Mouse (Mus musculus): ENCODE measurements at regions not wholly inside any gene's neighbourhood (a gene's known extent, or its start where the extent isn't known, plus 50 kb on each side); places are given as distances from the start of the nearest gene placed in this dataset.

DNA sequence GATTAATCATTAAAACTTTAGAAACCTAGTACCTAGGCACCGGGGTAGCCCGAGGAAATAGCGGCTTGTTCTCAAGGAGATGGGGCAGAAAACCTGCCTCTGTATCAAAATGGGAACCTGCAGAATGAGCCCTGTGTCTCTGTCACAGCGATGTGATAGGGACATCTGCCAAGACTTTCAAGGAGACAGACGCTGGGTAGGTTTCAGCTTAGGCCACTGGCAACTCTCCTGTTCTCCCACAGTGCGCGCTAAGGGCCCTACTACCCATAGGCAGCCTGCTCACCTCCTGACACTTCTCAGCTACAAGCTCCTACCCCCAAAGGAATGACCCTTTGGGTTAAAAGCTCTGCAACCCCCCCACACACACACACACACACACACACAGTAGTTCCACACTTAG lies 396.4 kb downstream of the Sox9 start:
- DNase-seq (ENCODE audit: low spot score in 2 of 2): no peak

DNA sequence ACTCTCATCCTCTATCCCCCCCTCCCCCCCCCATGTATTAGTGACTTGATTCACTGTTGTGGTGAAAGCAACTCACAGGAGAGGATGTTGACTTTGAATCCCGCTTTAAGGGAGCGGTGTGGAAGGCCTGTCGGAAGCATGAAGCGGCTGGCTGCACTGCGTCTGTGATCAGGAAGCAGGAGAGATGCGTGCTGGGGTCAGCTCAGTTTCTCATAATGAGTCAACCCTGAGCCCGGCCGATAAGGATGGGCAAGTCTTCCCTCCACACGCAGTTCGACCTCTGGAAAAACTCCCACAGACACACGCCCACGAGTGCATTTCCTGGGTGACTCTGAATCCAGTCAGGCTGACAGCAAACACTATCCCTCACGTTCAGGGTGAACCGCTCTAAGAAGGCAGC lies 398.0 kb downstream of the Sox9 start:
- DNase-seq (ENCODE audit: low spot score in 2 of 2): no peak

DNA sequence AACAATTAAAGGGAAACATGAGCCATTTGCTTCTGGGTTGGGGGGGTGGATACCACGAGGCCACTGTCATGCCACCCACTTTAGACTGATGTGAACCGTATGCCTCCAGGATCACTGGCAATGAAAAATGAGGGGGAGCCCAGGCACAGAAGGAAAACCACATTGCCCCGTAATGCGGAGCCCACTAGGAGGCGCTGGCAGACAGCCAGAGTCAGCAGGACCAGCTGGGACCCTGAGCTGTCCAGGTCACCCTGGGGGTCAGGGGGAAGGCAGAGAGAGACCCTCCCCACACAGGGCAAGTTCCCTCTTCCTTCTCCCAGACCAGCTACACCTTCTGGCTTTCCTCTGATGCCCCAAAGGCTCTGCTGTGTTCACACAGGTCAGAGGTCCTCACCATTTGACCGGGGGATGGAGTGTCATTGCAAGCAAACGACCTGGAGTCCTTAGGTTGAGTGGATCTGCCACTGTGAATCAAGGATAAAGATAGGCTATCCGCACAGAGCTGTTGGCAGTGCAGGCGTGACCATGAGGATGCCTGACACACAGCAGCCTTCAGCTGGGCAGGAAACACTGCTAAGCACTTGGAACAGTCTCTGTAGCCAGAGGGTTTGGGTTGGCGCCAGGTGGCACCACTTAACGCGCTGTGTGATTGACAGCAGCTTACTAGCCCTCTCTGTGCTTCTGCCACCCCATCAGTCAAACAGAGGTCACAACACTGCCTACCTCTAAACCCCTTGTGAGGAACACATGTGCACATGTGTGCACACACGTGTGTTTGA lies 400.2 kb downstream of the Sox9 start:
- DNase-seq (ENCODE audit: low spot score in 2 of 2): no peak

DNA sequence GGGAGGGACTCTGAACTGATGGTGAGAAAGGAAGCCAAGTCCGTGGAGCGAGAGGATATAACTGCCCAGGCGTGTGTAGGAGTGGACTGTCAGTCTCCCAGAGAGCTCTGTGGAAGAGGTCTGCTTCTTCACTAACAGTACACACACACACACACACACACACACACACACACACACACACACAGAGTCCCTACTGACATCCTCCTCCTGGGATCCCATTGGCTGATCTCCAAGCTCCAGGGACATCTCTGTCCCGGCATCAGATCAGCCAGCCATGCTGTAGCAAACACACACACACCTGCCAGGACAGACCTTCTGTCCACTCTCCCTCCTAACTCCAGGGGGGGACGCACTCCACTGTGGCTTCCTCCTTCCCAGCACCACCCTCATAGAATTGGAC lies 401.5 kb downstream of the Sox9 start:
- DNase-seq (ENCODE audit: low spot score in 2 of 2): no peak

DNA sequence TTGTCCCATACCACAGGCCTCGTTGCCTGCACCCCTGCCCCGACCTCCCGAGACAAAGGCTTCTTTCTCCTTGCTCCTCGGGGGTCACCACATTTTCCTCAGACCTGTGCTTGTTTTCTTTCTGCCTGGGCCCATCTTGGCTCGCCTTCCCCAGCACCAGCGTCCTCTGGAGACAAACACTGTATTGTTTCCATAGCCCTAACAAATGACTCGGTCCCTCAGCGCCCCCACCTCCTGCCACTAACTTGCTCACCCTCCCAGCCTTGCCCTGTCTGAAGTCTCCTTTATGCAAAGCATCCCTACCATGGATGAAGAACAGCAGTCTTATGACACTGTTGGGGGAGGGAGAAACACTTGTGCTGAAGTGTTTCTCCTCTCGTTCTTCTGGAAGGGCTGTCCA lies 402.1 kb downstream of the Sox9 start:
- no peak for DNase-seq (ENCODE audit: low spot score in 2 of 2)

DNA sequence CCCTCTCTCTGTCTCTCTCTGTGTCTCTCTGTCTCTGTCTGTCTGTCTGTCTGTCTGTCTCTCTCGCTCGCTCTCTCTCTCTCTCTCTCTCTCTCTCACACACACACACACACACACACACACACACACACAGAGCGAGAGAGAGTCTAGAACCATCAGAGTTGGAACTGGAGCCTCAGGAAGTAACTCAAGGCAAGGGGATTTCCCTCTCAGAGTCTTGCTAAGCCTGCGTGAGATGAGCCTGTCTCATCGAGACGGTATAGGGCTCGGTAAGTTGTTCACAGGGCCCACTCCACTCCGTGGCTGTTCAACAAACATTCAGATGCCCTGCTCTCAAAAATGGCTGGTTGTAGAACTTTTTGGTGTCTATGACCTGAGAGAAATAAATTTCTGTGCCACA lies 405.4 kb downstream of the Sox9 start:
- DNase-seq (ENCODE audit: low spot score in 2 of 2): no peak

DNA sequence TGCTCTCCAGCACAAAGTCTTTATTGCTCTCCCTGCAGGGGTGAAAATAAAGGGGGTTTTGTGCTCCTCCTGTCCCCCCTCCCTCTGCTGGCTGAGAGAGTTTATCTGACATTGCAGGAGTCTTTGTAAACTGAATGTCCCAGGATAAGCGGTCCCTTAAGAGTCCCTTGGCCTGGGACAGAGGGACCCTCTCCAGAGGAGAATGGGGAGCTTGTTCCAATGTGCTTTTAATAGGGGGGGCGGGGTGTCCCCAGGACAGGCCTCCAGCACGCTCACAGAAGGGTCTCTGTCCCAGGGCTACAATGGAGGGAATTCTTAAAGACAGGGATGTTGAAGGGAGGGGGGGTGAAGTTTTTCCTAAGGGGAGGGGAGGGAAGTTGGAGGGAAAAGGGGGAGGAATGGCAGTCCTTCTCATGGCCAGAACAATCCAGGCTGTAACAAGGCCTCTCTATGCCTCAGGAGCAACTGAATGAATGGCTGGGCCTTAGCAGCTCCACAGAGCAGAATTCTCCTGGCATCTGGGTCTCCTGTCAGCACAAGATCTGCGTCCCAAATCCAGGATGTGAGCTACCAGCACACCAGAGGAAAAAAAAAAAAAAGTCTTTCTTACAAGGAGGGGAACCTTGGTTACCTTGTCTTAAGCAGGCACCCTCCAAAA lies 406.4 kb downstream of the Sox9 start:
- DNase-seq (ENCODE audit: low spot score in 2 of 2): no peak

DNA sequence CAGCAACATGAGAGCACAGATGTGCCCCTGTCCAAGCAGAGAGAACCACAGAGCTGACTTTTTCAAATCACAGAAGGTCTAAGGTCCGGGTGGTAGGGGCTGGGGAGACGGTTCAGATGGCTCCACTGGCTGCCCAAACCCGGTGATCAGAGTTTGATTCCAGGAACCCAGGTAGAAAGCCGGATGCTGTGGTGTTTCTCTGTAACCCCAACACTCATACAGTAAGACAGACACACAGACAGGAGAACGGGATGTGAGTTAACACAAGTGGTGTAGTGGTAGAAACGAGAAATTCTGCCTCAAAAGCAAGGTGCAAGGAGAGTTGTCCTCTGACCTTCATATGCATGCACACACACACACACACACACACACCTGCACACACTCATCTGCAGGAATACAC lies 408.0 kb downstream of the Sox9 start:
- DNase-seq (ENCODE audit: low spot score in 2 of 2): no peak

DNA sequence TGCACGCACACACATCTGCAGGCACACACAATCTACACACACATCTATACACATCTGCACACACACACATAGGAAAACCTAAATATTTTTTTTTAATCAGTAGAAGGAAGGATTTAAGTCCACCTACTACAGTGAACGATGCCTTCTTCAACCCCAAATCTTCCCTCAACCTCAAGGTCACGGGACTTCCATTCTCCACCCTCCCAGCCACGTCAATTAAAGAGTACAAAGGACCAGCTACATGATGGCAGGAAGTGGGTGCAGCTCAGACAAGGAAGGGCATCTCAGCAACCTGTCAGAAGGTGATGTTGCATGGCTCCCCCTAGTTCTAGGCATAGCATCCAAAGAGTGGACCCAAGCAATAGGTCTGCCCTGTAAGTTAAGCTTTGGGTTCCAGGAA lies 408.5 kb downstream of the Sox9 start:
- DNase-seq (ENCODE audit: low spot score in 2 of 2): no peak

DNA sequence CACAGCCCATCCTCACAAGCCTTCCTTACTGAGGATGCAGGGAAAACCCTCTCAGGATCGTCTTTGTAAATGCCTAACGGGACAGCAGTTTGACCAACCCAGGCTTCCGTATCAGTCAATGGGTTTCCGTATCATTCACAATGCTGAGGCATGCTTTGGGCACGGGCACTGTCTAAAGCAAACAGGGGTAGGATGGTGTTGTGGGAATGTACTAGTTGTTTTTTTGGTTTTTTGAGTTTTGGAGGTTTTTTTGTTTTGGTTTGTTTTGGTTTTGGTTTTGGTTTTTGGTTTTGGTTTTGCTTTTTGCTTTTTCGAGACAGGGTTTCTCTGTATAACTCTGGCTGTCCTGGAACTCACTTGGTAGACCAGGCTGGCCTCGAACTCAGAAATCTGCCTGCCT lies 409.0 kb downstream of the Sox9 start:
- DNase-seq (ENCODE audit: low spot score in 2 of 2): no peak

DNA sequence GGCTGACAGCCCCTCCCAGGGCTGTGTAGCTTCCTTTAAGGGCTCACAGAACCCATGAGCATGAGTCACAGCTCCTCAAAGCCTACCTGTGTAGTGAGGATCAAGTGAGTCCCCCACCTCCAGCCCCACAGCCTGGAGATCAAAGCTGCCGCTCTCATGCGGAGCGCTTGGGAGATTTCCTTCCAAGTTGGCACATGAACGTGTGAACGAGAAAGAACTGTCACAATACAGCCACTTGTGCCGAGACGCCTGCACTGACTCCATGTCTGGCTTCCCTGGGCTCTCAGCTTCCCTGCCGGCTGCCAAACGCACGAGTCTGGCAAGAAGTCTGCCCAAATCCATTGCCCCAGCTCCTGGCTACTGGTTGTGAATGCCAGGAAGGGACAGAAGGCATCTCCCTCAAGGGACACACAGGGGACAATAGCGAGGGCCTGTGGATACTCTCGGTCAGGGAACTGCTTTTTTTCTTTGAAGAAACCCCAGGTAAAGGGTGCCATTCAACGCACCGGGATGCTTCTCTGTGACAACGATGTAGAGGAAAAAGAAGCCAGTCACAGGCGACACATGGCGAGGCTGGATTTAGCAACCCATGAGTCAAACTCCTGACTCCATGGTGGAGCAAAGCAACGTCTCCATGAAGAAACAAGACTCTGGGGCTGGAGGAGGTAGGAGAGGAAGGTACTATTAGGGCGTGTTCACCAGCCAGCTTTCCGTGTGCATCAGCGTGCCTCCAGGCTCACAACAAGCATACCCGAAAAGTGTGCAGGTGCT lies 410.2 kb downstream of the Sox9 start:
- no peak for DNase-seq (ENCODE audit: low spot score in 2 of 2)

DNA sequence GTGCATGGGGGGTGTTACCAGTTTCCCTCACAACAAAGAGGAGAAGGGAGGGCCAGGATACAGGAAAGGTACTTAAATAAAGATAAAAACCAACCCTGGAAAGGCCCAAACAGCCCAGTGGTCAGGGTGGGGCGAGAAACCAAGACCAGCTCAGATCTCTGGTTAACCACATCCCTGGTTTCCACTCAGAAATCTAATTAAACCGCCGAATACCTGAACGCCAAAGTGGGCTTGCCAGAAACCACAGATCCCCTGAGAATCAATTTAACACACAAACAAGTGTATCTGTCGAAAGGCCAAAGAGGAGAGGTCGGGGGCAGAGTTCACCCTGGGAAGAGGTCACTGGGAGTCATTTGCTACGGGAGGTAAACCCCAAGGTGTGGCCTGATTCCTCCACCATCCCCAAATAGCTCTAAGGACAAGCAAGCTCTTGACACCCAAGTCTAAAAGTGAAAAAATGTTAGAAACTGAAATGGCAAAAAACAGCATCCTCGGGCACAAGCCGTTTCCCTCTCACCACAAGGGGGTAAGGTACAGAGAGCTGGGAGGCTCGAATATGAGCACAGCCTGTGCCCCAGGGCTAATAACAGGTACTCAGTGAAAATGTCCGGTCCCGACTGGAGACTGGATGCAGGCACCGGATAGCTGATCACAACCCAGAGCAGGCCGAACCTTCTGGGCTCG lies 412.3 kb downstream of the Sox9 start:
- no peak for DNase-seq (ENCODE audit: low spot score in 2 of 2)

Data from urinary bladder, postnatal 4 days (tissue).